Mouse (Mus musculus): Measurements from ENCODE around the gene Ggt5. TPM values are rescaled to one million over a fixed set of nuclear protein-coding genes. Genes with fewer than 3 reads are reported as not detected.

The Ggt5 gene
- polyA plus RNA-seq, 1 experiment from 2014 or later: 7.9 TPM

DNA sequence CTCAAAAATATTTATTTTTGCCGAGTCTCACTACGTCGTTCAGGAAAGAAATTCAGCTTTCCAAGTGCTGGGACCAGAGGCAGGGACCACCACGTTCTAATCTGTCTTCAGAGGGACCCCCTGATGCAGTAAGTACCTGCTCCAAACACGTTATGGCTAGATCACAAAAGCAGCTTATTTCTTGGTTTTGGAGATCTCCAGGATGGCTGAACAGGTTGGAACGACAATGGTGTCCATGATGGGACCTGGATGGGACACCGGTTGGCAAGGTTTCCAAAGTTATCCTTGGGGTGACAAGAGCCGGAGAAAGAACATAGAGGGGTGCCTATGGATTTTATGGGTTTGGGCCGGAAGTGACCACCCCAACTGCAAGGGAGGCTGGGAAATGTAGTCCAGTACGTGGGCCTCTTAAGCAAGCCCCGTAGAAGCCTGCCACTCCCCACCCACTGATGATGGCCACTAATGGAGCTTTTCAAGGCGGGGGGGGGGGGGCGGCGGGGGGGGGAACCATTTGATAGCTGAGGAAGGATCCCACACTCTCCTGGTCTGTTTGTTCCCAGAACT, 44.5 kb downstream of the Ggt5 start:
- ATAC-seq: no peak
- WGBS: 76% methylated on average over 12 of the region's 14 CpGs

DNA sequence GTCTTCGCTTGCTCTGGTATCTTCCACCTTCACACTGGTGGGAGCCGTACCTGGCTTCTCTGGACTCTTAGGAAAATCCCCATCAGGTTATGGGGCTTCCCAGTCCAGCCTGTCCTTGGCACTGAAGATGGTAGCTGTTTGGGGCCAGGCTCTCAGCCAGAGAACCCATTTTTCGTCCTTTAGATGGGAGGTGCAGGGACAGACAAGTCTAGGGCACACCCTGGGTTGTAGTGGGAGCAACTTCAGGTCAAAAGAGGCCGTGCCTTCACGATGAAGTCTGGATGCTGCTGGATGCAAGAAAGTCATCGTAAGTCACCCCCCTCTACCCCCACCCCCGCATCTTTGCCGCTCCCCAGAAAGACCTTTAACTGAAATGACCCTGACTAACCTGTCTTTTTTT, 45.5 kb downstream of the Ggt5 start:
- no peak overlapping the region for H3K4me3 ChIP-seq (replicated peaks)
- H3K27me3 ChIP-seq (replicated peaks): no peaks in the 10 kb centered on the region
- no peak for ATAC-seq
- no peaks in the 10 kb centered on the region for H3K36me3 ChIP-seq
- H3K4me2 ChIP-seq (replicated peaks): no peak overlapping the region
- 94% methylated on average over 8 of the region's 8 CpGs for WGBS
- H3K9ac ChIP-seq: no peak overlapping the region
- H3K9me3 ChIP-seq: no peaks in the 10 kb centered on the region
- peaks cover 6% of the 10 kb centered on the region; the same call in 1 of the 2 replicates for H3K4me1 ChIP-seq (replicated peaks)
- H3K27ac ChIP-seq: no peak overlapping the region

More for the DNA sequence above, 44.5 kb downstream of the Ggt5 start:
- H3K4me1 ChIP-seq (replicated peaks): peaks cover 6% of the 10 kb centered on the region; the same call in 1 of the 2 replicates
- no peak overlapping the region for H3K4me2 ChIP-seq (replicated peaks)
- no peak overlapping the region for H3K4me3 ChIP-seq (replicated peaks)
- no peak overlapping the region for H3K9ac ChIP-seq
- H3K36me3 ChIP-seq: no peaks in the 10 kb centered on the region
- no peaks in the 10 kb centered on the region for H3K9me3 ChIP-seq
- no peaks in the 10 kb centered on the region for H3K27me3 ChIP-seq (replicated peaks)
- H3K27ac ChIP-seq: no peak overlapping the region

GRCm38 (mm10) chr10:75635019-75635692, 46.0 kb downstream of the Ggt5 start:
- no peak for ATAC-seq
- H3K9me3 ChIP-seq: no peaks in the 10 kb centered on the region
- H3K4me1 ChIP-seq (replicated peaks): peaks cover 7% of the 10 kb centered on the region; the same call in 1 of the 2 replicates
- no peaks in the 10 kb centered on the region for H3K27me3 ChIP-seq (replicated peaks)
- WGBS: 70% methylated on average over 14 of the region's 14 CpGs
- no peak overlapping the region for H3K27ac ChIP-seq
- H3K4me2 ChIP-seq (replicated peaks): no peak overlapping the region
- H3K36me3 ChIP-seq: no peaks in the 10 kb centered on the region
- H3K4me3 ChIP-seq (replicated peaks): no peak overlapping the region
- H3K9ac ChIP-seq: no peak overlapping the region

DNA sequence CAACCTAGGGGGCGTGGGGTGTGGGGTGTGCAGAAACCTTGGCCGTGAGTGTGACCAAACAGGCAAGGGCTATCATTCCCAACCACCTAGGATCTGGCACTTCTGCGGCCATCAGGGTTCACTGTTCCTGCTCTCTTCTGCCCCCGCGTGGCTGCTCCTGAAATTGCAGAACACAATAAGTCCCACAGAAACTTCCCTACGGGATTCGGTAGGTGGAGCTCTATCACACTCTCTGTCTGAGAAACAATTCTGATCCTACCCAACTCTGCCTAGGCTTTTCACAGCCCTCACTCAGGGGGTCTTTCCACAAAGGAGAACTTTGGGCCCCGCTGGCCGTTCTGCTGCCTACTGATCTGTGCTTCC, 46.5 kb downstream of the Ggt5 start:
- WGBS: 11% methylated on average over 9 of the region's 9 CpGs
- Histone ChIP-seq H3K9ac (no peak overlapping the region), H3K36me3 (no peaks in the 10 kb centered on the region), H3K4me1 (replicated peaks) (peaks cover 9% of the 10 kb centered on the region; the same call in 1 of the 2 replicates), H3K9me3 (no peaks in the 10 kb centered on the region), H3K4me3 (replicated peaks) (no peak overlapping the region), H3K27me3 (replicated peaks) (no peaks in the 10 kb centered on the region), H3K27ac (no peak overlapping the region), H3K4me2 (replicated peaks) (no peak overlapping the region)
- peak; percentile 46; the same call in 1 of the 2 replicates for ATAC-seq

- 87% methylated on average over 12 of the region's 12 CpGs for WGBS
- no peaks in the 10 kb centered on the region for H3K9me3 ChIP-seq
- H3K36me3 ChIP-seq: no peaks in the 10 kb centered on the region
- ATAC-seq: no peak
- H3K9ac ChIP-seq: no peak overlapping the region
- no peak overlapping the region for H3K4me2 ChIP-seq (replicated peaks)
- H3K4me1 ChIP-seq (replicated peaks): peaks cover 9% of the 10 kb centered on the region; the same call in 1 of the 2 replicates
- H3K4me3 ChIP-seq (replicated peaks): no peak overlapping the region
- no peak overlapping the region for H3K27ac ChIP-seq
- H3K27me3 ChIP-seq (replicated peaks): no peaks in the 10 kb centered on the region
Measured at GRCm38 (mm10) chr10:75636084-75636786, 47.1 kb downstream of the Ggt5 start.

DNA sequence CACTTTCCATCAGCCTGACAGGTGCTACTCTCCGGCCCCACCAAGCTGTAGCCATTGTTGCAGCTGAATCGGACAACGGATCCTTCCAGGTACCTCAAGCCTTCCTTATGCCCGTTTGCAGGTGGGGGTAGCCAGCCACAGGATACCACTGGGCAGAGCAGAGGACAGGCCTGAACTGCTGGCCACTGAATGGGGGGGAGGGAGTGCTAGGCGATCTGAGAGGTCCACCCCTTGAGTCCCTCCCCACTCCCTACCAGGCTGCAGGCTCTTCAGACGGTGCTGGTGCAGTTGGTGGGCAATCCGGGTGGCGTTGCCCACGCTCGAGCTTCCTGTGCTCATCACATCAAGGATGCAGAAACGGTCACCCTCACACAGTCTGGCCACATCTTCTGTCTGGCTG, 48.6 kb downstream of the Ggt5 start:
- WGBS: 89% methylated on average over 11 of the region's 11 CpGs
- H3K27me3 ChIP-seq (replicated peaks): no peaks in the 10 kb centered on the region
- no peak overlapping the region for H3K4me2 ChIP-seq (replicated peaks)
- H3K36me3 ChIP-seq: no peaks in the 10 kb centered on the region
- H3K27ac ChIP-seq: no peak overlapping the region
- H3K4me3 ChIP-seq (replicated peaks): no peak overlapping the region
- ATAC-seq: no peak
- no peaks in the 10 kb centered on the region for H3K9me3 ChIP-seq
- peaks cover 8% of the 10 kb centered on the region; the same call in 1 of the 2 replicates for H3K4me1 ChIP-seq (replicated peaks)
- H3K9ac ChIP-seq: no peak overlapping the region

- Histone ChIP-seq H3K4me3 (replicated peaks) (no peak overlapping the region), H3K4me2 (replicated peaks) (no peak overlapping the region), H3K9me3 (no peaks in the 10 kb centered on the region), H3K36me3 (no peaks in the 10 kb centered on the region), H3K4me1 (replicated peaks) (peaks cover 20% of the 10 kb centered on the region), H3K27ac (no peak overlapping the region), H3K27me3 (replicated peaks) (no peaks in the 10 kb centered on the region), H3K9ac (no peak overlapping the region)
- no peak for ATAC-seq
- 84% methylated on average over 7 of the region's 7 CpGs for WGBS
Measured at GRCm38 (mm10) chr10:75641721-75642222, 52.6 kb downstream of the Ggt5 start.

DNA sequence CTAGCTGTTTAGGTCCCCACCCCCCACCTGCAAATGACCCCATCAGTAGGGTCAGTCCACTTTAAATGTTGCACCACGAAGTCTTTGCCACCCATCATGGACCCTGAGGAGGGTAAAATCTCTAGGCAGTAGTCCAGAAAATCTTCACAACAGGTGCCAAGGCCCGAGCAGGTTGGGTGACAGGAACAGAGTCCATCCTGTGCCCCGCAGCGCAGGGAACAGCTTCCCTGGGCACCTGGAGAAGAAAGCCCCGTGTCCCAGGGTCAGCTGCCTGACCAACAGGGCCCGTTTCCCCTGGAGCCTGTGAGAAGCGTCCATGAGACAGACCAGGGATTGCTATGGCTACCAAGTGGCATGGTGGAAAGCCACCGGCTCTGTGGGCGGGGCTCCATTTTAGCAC, 53.3 kb downstream of the Ggt5 start:
- no peak overlapping the region for H3K9ac ChIP-seq
- WGBS: 84% methylated on average over 9 of the region's 9 CpGs
- no peaks in the 10 kb centered on the region for H3K9me3 ChIP-seq
- no peak overlapping the region for H3K27ac ChIP-seq
- H3K4me2 ChIP-seq (replicated peaks): peak overlapping the region; percentile 30; the same call in 1 of the 2 replicates
- H3K27me3 ChIP-seq (replicated peaks): no peaks in the 10 kb centered on the region
- H3K4me3 ChIP-seq (replicated peaks): no peak overlapping the region
- no peak for ATAC-seq
- no peaks in the 10 kb centered on the region for H3K36me3 ChIP-seq
- peaks cover 20% of the 10 kb centered on the region for H3K4me1 ChIP-seq (replicated peaks)

DNA sequence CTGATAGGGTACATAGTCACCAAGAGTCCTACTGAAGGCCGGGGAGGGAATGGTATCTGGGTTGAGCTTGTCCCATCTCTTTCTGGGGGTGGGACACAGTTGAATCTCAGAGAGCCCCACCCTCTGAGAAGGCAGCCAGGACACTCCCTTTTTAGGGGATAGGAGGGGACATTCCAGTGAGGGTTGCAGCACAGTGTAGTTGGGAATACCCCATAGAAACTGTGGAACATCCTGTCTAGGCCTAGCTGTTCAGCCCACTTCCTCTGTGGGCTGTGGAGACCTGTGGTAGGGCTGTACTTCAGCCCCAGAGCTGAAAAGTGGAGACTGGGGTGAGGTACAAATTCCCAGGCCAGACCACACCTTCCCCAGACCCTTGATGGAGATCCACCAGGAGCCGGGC, 53.8 kb downstream of the Ggt5 start:
- Histone ChIP-seq H3K36me3 (peaks cover under 1% of the 10 kb centered on the region; the same call in 1 of the 2 replicates), H3K4me3 (replicated peaks) (no peak overlapping the region), H3K4me1 (replicated peaks) (peaks cover 20% of the 10 kb centered on the region), H3K4me2 (replicated peaks) (peak overlapping the region; percentile 30), H3K27me3 (replicated peaks) (no peaks in the 10 kb centered on the region), H3K27ac (no peak overlapping the region), H3K9ac (peak overlapping the region; percentile 17; the same call in 1 of the 2 replicates), H3K9me3 (no peaks in the 10 kb centered on the region)
- ATAC-seq: no peak
- 75% methylated on average over 2 of the region's 2 CpGs for WGBS

- 6% methylated on average over 11 of the region's 11 CpGs for WGBS
- Histone ChIP-seq H3K4me1 (replicated peaks) (peaks cover 20% of the 10 kb centered on the region), H3K36me3 (peaks cover 4% of the 10 kb centered on the region; the same call in 1 of the 2 replicates), H3K9me3 (no peaks in the 10 kb centered on the region), H3K27me3 (replicated peaks) (no peaks in the 10 kb centered on the region), H3K4me3 (replicated peaks) (no peak within 1 kb of the TSS; the same call in 1 of the 2 replicates), H3K27ac (peak within 1 kb of the TSS; percentile 20; the same call in 1 of the 2 replicates), H3K4me2 (replicated peaks) (peak within 1 kb of the TSS; percentile 30), H3K9ac (peak within 1 kb of the TSS; percentile 17; the same call in 1 of the 2 replicates)
- peak; percentile 92 for ATAC-seq
Measured at GRCm38 (mm10) chr10:75643741-75644343, 54.7 kb downstream of the Ggt5 start, which contains the start of gene Susd2. Gene Susd2 (minus strand): TSS chr10:75644008.

DNA sequence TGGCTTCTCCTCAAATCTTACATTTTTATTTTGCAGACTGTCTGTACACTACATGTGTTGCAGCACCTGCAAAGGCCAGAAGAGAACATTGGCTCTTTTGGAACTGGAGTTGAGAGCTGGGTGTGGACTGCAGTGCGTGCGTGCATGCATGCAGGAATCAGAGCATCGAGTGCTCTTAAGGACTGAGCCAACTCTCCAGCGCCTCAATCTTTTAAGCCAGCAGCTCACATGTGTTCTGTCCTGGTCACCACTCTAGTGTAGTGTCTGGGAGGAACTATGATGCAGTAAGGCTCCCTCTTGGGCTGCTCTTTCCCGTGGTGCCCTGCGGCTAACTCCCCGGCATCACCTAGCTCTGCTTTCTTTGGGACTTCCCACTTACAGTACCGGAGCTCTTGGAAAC, 56.5 kb downstream of the Ggt5 start:
- Histone ChIP-seq H3K36me3 (peaks cover 7% of the 10 kb centered on the region; the same call in 1 of the 2 replicates), H3K4me3 (replicated peaks) (no peak overlapping the region), H3K9me3 (no peaks in the 10 kb centered on the region), H3K9ac (no peak overlapping the region), H3K27ac (no peak overlapping the region), H3K27me3 (replicated peaks) (no peaks in the 10 kb centered on the region), H3K4me2 (replicated peaks) (no peak overlapping the region), H3K4me1 (replicated peaks) (peaks cover 16% of the 10 kb centered on the region)
- no peak for ATAC-seq
- WGBS: 96% methylated on average over 8 of the region's 8 CpGs

DNA sequence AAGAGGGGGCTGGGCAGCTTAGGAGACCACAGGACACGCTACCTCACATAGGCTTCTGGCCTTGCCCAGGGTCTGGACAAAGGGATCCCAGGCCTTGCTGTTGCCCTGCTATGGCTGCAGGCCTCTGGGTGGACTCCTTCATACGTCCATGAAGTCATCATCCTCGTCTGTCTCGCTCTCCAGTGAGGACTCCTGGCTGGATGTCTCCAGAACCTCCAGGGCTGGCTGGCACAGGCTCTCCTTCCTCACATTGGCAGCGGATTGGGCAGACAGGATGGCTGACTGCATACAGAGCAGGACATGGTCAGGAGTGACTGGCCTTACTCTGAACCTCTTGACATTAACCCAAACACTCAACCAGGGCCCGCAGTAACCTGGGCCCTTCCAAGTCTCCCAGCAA, 57.3 kb downstream of the Ggt5 start:
- H3K27ac ChIP-seq: no peak overlapping the region
- H3K9me3 ChIP-seq: no peaks in the 10 kb centered on the region
- no peaks in the 10 kb centered on the region for H3K27me3 ChIP-seq (replicated peaks)
- no peak overlapping the region for H3K4me2 ChIP-seq (replicated peaks)
- peaks cover 16% of the 10 kb centered on the region for H3K4me1 ChIP-seq (replicated peaks)
- no peak for ATAC-seq
- H3K9ac ChIP-seq: no peak overlapping the region
- no peak overlapping the region for H3K4me3 ChIP-seq (replicated peaks)
- WGBS: 91% methylated on average over 6 of the region's 6 CpGs
- H3K36me3 ChIP-seq: peaks cover 7% of the 10 kb centered on the region; the same call in 1 of the 2 replicates

Measured in intestine, embryonic 15.5 days (tissue).